Mouse (Mus musculus) heart, adult 9 months (tissue): Measurements from ENCODE around the gene Znrf1.

ENCODE experiments used
- DNase-seq, 2 experiments: peaks; one replicate each; pipeline ENCODE4 v3.0.0; 2022; ENCODE audit warnings: low spot score in 2 of 2

Znrf1 gene

GRCm38 (mm10) chr8:111533503-111533902, 2.4 kb upstream of the Znrf1 start:
- no peak for DNase-seq

- no peak for DNase-seq
Observed at GRCm38 (mm10) chr8:111535491-111535890, 406 bp upstream of the Znrf1 start.

- DNase-seq, result peak; percentile 41 to 56
Observed at GRCm38 (mm10) chr8:111536978-111537764, 1.3 kb downstream of the Znrf1 start.

- DNase-seq, result no peak
Observed at GRCm38 (mm10) chr8:111537765-111538158, 1.9 kb downstream of the Znrf1 start.

GRCm38 (mm10) chr8:111538194-111538593, 2.3 kb downstream of the Znrf1 start:
- peak; percentile 32 to 47 for DNase-seq

- peak; percentile 38 to 43 for DNase-seq
Observed at GRCm38 (mm10) chr8:111539422-111540076, 3.7 kb downstream of the Znrf1 start.

GRCm38 (mm10) chr8:111543712-111544380, 7.9 kb downstream of the Znrf1 start:
- DNase-seq, result peak; percentile 12 to 30

- DNase-seq, result no peak
Observed at GRCm38 (mm10) chr8:111545406-111546156, 9.7 kb downstream of the Znrf1 start.

GRCm38 (mm10) chr8:111547144-111547543, 11.2 kb downstream of the Znrf1 start:
- DNase-seq, result no peak

GRCm38 (mm10) chr8:111548201-111548600, 12.3 kb downstream of the Znrf1 start:
- DNase-seq, result no peak

GRCm38 (mm10) chr8:111550002-111550870, 14.3 kb downstream of the Znrf1 start:
- DNase-seq, result peak; percentile 63 to 75

GRCm38 (mm10) chr8:111551511-111552130, 15.7 kb downstream of the Znrf1 start:
- DNase-seq, result no peak

- DNase-seq, result peak; percentile 31 to 39
Observed at GRCm38 (mm10) chr8:111561824-111562223, 25.9 kb downstream of the Znrf1 start.

GRCm38 (mm10) chr8:111562274-111562803, 26.4 kb downstream of the Znrf1 start:
- DNase-seq, result no peak

GRCm38 (mm10) chr8:111563075-111563474, 27.2 kb downstream of the Znrf1 start:
- no peak for DNase-seq

GRCm38 (mm10) chr8:111563687-111564086, 27.8 kb downstream of the Znrf1 start:
- DNase-seq, result no peak

- no peak for DNase-seq
Observed at GRCm38 (mm10) chr8:111564093-111564492, 28.2 kb downstream of the Znrf1 start.

- DNase-seq, result no peak
Observed at GRCm38 (mm10) chr8:111565784-111566191, 29.9 kb downstream of the Znrf1 start.

GRCm38 (mm10) chr8:111566326-111566725, 30.4 kb downstream of the Znrf1 start:
- no peak for DNase-seq

GRCm38 (mm10) chr8:111567571-111567970, 31.7 kb downstream of the Znrf1 start:
- DNase-seq, result no peak
